Mouse (Mus musculus): ENCODE results near the gene Rd3.
A peak's percentile ranks its signal among the peaks of the same experiment; 100 is the strongest.

The Rd3 gene

GRCm38 (mm10) chr1:191963948-191964772, 13.0 kb upstream of the Rd3 start:
- peak; percentile 94 for DNase-seq (ENCODE audit: low read depth, low spot score)

- DNase-seq (ENCODE audit: low read depth, low spot score) = peak; percentile 94
Measured at GRCm38 (mm10) chr1:191964773-191965481, 12.2 kb upstream of the Rd3 start.

- DNase-seq (ENCODE audit: low read depth, low spot score) = no peak
Measured at GRCm38 (mm10) chr1:191969939-191970338, 7.2 kb upstream of the Rd3 start.

GRCm38 (mm10) chr1:191974509-191975405, 2.4 kb upstream of the Rd3 start:
- no peak for DNase-seq (ENCODE audit: low read depth, low spot score)

GRCm38 (mm10) chr1:191981426-191982102, 4.4 kb downstream of the Rd3 start:
- DNase-seq (ENCODE audit: low read depth, low spot score) = no peak

GRCm38 (mm10) chr1:191986674-191987480, 9.7 kb downstream of the Rd3 start:
- no peak for DNase-seq (ENCODE audit: low read depth, low spot score)

GRCm38 (mm10) chr1:191987481-191987769, 10.3 kb downstream of the Rd3 start:
- no peak for DNase-seq (ENCODE audit: low read depth, low spot score)

GRCm38 (mm10) chr1:191988646-191989045, 11.5 kb downstream of the Rd3 start:
- DNase-seq (ENCODE audit: low read depth, low spot score) = no peak

GRCm38 (mm10) chr1:191989060-191989459, 11.9 kb downstream of the Rd3 start:
- DNase-seq (ENCODE audit: low read depth, low spot score) = no peak

GRCm38 (mm10) chr1:191989994-191990393, 12.8 kb downstream of the Rd3 start:
- DNase-seq (ENCODE audit: low read depth, low spot score) = peak; percentile 94

- DNase-seq (ENCODE audit: low read depth, low spot score) = no peak
Measured at GRCm38 (mm10) chr1:191992040-191992780, 15.0 kb downstream of the Rd3 start.

GRCm38 (mm10) chr1:191994476-191994875, 17.3 kb downstream of the Rd3 start:
- DNase-seq (ENCODE audit: low read depth, low spot score) = no peak

- DNase-seq (ENCODE audit: low read depth, low spot score) = peak; percentile 87
Measured at GRCm38 (mm10) chr1:191995488-191995887, 18.3 kb downstream of the Rd3 start.

GRCm38 (mm10) chr1:191995916-191996315, 18.7 kb downstream of the Rd3 start:
- no peak for DNase-seq (ENCODE audit: low read depth, low spot score)

- no peak for DNase-seq (ENCODE audit: low read depth, low spot score)
Measured at GRCm38 (mm10) chr1:191996621-191997185, 19.5 kb downstream of the Rd3 start.

GRCm38 (mm10) chr1:191999022-191999421, 21.9 kb downstream of the Rd3 start:
- peak; percentile 45 for DNase-seq (ENCODE audit: low read depth, low spot score)
